Mouse (Mus musculus): Measurements from ENCODE around the gene Vmn1r155. TPM values are rescaled to one million over a fixed set of nuclear protein-coding genes. Genes with fewer than 3 reads are reported as not detected.
"Not testable (repeated sequence)": the region's sequence is repeated elsewhere in the genome, so short reads cannot be mapped to it uniquely, and the experiment has no call there.

The Vmn1r155 gene
- not detected for total RNA-seq (2021)
- long read RNA-seq, experiment 1: 0 reads
- long read RNA-seq, experiment 2: 0 reads

GRCm38 (mm10) chr7:22657718-22658117 is at the start of gene Vmn1r155:
Gene Vmn1r155 (plus strand): TSS chr7:22658018.
- DNase-seq: not testable (repeated sequence)

DNA sequence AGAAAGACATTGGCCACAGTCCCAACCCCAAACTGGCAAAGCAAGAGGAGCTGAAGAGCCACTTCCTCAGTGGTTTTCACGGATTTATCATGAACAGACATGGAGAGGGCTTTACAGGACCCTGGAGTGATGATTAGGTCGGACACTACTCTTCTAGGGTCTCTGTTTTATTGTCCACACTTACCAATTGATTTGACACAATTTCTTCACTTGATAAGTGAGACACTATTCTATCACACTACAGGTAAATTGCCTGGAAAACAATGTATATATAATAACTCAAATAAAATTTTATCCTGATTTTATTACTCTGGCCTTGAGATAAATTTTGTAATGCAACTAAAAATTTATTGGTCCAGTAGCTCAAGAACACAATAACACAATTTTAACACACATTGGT is 34.4 kb downstream of the Vmn1r155 start, which contains the start of gene Gm8693:
Gm8693 (minus strand) TSS at position 101 of the 400 bp plus-strand sequence.
- DNase-seq: not testable (repeated sequence)

Other genes with a start within 250 kb of the Vmn1r155 start
- not detected for gene Vmn1r148, start 244.4 kb upstream of the Vmn1r155 start, total RNA-seq (2021)
- not detected for gene Vmn1r149, start 219.8 kb upstream of the Vmn1r155 start, total RNA-seq (2021)
- gene Gm10665, start 193.9 kb upstream of the Vmn1r155 start, total RNA-seq (2021): not detected
- gene Vmn1r151, start 158.3 kb upstream of the Vmn1r155 start, total RNA-seq (2021): not detected
- gene Vmn1r152, start 135.1 kb upstream of the Vmn1r155 start, total RNA-seq (2021): not detected
- gene Gm8677, start 123.1 kb upstream of the Vmn1r155 start, total RNA-seq (2021): not detected
- not detected for gene Gm4201, start 92.7 kb upstream of the Vmn1r155 start, total RNA-seq (2021)
- gene Gm4565, start 69.9 kb upstream of the Vmn1r155 start, total RNA-seq (2021): not detected
- gene Gm8693, start 34.3 kb downstream of the Vmn1r155 start, total RNA-seq (2021): not detected
- gene Gm4567, start 61.7 kb downstream of the Vmn1r155 start, total RNA-seq (2021): not detected
- gene Vmn1r157, start 103.7 kb downstream of the Vmn1r155 start, total RNA-seq (2021): not detected
- not detected for gene Vmn1r158, start 132.8 kb downstream of the Vmn1r155 start, total RNA-seq (2021)
- gene Vmn1r159, start 185.6 kb downstream of the Vmn1r155 start, total RNA-seq (2021): not detected
- not detected for gene Vmn1r160, start 213.2 kb downstream of the Vmn1r155 start, total RNA-seq (2021)

Measured in adrenal gland, postnatal 10 days (tissue).